Mouse (Mus musculus) liver, postnatal 0 days (tissue): ENCODE data around the gene Odf3b.

Source experiments
- CTCF ChIP-seq: sonication (generic); IDR thresholded peaks from 2 replicates; pipeline ENCODE4 v1.5.1; 2016; ENCODE audit warnings: antibody characterized with exemption, low read depth
- EP300 ChIP-seq: IDR thresholded peaks from 2 replicates; pipeline ENCODE4 v1.6.1; 2016; ENCODE audit warnings: antibody characterized with exemption, low read depth, mild to moderate bottlenecking

GRCm38 (mm10) chr15:89425711-89426121 lies 46.6 kb upstream of the Odf3b start, which contains the start of gene Cpt1b:
- TF ChIP-seq CTCF (no peak), EP300 (peak; percentile 60)
